Mouse (Mus musculus) layer of hippocampus, adult 18-20 months (tissue): Measurements from ENCODE around the gene Cfap73. TPM values are rescaled to one million over a fixed set of nuclear protein-coding genes. Genes with fewer than 3 reads are reported as not detected.

Experiments used
- DNase-seq, 2 experiments: peaks; one replicate each; pipeline ENCODE4 v3.0.0; 2022; ENCODE audit warnings: low spot score in 2 of 2
- total RNA-seq, 2 experiments: library from RNA; stranded (reverse); gene quantifications; 2 replicates each; pipeline ENCODE4 v1.2.3; 2021

Cfap73 gene
- total RNA-seq, 2 experiments from 2014 or later: 0.61 to 0.82 TPM

DNA sequence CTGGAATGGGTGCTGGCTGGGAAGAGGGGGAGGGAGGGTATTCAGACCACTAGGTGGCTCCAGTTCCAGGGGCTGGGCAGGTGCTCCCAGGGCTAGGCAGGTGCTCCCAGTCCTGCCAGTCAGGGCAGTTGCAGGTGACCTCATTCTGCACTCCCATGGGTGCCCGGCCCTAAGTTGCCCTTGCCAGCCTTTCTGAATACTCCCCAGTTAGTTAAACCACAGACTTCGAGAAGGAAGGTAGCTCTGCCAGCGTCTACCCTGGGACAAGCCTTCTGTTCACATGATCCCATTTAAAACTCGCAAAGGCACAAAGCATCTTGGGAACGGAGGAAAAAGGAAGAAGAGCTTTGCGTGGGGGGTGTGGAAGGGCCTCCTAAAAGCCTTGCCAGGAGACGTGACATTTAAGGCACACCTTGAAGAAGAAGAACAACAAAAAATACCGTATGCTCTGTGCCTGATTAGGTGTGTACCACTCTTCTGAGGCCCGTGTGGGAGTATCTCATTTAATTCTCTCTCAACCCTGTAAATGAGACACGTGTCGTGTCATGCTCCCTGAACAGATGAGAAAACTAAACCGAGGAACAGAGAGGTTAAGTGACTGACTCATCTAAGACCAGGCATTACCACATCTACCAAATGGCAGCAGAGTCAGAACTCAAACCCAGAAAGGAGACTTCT is 13.9 kb upstream of the Cfap73 start:
- DNase-seq: no peak

- no peak for DNase-seq
Measured at GRCm38 (mm10) chr5:120647361-120647760, 13.3 kb upstream of the Cfap73 start.

DNA sequence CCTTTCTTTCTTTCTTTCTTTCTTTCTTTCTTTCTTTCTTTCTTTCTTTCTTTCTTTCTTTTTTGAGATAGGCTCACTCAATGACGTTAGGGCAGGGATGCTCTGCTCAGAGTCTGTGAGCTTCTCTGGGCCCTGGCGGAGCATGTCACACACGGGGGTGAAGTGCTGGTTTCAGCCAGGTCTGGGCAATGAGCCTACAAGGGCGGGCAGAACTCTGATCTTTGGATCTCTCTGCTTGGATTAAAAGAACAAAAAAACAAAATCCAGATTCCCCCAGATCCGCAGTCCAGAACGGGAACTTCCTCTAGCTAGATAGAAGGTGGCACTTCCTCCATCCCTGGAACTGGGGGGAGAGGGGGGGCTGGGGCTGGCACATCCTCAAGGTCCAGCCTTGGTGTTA is 11.8 kb upstream of the Cfap73 start:
- no peak for DNase-seq

- DNase-seq: no peak
Measured at GRCm38 (mm10) chr5:120644227-120644626, 10.2 kb upstream of the Cfap73 start.

GRCm38 (mm10) chr5:120643365-120644085 is 9.5 kb upstream of the Cfap73 start:
- DNase-seq: no peak

- no peak for DNase-seq
Measured at GRCm38 (mm10) chr5:120640094-120640493, 6.1 kb upstream of the Cfap73 start.

GRCm38 (mm10) chr5:120635633-120636032 is 1.6 kb upstream of the Cfap73 start:
- no peak for DNase-seq

DNA sequence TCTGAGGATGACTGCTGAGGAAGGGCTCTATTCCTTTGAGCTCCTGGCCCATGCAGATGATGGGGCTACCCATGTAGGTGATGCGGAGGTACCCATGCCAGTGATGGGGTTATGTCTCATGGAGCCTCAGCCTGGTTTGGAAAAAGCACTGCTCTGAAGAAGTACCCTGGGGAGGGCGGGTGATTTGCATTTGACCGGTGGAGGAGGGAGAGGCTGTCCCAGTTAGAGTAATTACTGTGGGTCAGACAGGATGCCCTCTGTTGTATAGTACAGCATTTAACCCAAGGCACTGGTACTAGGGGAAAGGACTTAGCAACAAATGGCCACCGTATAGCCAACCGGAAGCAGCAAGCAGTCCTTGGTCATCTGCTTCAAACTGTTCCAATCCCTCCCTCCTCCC is 825 bp upstream of the Cfap73 start:
- DNase-seq: no peak

DNA sequence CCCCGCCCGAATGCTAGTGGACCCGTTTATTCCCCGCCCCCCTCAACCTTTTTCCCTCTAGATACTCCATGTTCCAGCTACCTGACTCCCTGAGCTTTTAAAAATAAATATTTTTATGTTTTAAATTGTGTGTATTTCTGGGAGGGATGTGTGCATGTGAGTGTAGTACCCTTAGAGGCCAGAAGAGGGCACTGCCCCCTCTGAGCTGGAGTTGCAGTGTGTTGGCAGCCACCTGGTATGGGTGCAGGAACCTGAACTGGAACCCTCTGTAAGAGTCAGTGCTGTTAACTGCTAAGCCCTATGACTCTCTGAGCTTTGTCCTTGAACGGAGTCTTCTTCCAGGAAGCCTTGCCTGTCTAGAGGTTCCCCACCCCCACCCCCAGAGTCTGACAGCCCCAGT is 2.1 kb downstream of the Cfap73 start:
- no peak for DNase-seq

DNA sequence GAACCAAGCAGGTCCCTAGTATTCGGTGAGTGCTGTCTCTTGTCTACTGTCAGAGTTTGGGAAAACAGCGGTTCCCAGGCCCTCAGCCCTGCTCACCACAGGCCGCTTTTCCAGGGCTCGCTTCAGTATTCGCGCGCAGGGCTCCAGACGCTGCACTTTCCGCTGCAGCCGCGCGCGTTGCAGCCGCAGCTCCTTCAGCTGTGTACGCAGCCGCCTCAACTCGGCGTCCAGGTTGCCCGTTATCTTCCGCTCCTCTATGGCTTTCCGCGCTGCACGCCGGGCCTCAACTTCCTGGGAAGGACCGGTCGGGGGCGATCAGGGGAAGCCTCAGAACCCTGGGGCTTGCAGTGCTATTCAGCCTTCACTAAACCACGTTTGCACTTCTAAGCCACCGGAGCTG is 2.9 kb downstream of the Cfap73 start:
- no peak for DNase-seq

DNA sequence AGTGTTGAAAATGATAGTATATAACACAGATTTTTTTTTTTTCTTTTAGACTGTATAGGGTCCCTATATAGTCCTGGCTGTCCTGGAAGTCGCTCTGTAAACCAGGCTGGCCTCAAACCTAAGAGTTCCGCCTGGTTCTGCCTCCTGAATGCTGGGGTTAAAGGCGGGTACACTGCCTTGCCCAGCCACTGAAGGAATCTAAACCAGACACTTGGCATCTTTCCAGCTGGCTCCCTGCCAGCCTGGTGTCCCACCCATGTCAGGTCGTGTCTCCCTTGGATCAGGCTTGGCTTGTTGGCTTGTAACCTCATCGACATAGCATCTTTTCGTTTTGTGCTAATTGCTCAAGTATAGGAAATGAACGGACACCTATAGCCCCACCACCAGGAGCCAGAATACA is 5.4 kb downstream of the Cfap73 start:
- DNase-seq: no peak

- no peak for DNase-seq
Measured at GRCm38 (mm10) chr5:120627515-120628300, 6.3 kb downstream of the Cfap73 start.

GRCm38 (mm10) chr5:120626399-120626798 is 7.6 kb downstream of the Cfap73 start:
- DNase-seq: no peak

- DNase-seq: no peak
Measured at GRCm38 (mm10) chr5:120624427-120624826, 9.6 kb downstream of the Cfap73 start.

- no peak for DNase-seq
Measured at GRCm38 (mm10) chr5:120622198-120622851, 11.7 kb downstream of the Cfap73 start.

DNA sequence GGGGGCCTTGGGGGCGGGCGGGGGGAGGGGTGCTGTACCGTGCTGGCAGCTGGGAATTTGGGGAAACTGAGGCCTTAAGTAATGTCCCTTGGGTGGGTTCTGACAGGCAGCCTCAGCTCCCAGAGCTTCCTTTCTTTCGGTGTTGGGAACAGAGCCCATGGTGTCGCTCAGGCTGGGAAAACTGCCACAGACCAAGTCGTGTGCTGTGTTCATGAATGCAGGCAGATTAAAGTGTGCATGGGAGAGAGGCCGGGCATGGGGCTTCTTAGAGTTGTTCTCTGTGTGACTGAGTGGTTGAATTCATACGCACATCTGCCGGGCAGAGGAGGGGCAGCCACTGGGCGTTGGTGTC is 12.2 kb downstream of the Cfap73 start:
- peak in 1 of 2 experiments; percentile 64 for DNase-seq

DNA sequence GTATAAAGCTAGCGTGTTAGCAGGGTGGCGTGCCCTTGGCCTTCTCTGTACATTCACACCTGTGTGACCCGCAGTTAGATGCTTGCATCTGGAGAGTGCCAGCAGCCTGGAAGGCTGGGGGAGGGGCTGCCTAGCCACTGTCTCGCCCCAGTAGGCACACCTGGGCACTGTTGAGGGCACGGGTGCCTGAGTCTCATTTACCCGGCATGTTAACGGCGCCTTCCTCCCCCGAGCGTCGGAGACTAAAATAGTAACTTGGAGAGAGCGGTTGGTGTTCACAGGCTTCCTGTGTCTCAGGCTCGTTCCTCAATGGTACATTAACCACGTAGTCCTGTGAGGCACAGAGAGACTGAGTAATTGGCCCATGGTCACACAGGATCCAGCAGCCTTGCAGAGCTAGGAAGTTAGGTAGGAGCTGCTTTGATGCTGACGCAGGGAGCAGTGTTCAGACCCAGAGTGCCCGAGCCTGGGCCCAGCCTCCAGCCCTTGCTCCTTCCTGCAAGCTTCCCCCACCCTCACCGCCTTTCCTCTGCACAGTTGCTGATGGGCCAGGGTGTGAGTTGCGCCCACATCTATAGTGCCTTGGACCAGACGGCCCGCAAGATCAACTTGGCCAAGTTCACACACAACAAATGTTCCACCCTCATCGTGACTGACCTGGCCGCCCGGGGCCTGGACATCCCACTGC is 12.8 kb downstream of the Cfap73 start:
- DNase-seq: peak in 1 of 2 experiments; percentile 33

DNA sequence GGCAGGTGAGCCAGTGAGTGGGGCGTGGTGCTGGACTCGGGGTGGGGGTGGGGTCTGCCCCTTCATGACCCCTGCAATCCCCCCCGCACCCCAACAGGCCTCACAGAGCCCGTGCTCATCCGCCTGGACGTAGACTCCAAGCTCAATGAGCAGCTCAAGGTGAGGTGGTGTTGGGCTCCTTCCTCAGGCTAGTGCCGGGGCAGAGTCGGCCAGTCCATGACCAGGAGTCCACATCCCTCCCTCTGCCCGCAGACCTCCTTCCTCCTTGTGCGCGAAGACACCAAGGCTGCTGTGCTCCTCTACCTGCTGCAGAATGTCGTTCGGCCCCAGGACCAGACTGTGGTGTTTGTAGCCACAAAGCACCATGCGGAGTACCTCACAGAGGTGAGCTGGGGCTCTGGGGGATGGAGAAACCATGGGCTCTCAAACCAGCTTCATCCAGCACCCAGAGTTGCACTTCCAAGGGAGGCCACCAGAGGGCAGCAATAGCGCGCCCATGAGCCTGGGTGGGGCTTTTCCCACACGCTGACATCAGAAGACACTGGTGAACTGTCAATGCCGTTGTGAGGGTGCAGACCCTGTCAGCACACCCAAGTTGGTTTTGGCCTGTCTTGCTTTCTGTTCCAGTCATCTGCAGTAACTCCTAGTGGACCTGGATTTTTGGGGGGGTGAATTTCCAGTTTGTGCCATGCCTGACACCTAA is 13.5 kb downstream of the Cfap73 start:
- DNase-seq: peak; percentile 84 to 93

DNA sequence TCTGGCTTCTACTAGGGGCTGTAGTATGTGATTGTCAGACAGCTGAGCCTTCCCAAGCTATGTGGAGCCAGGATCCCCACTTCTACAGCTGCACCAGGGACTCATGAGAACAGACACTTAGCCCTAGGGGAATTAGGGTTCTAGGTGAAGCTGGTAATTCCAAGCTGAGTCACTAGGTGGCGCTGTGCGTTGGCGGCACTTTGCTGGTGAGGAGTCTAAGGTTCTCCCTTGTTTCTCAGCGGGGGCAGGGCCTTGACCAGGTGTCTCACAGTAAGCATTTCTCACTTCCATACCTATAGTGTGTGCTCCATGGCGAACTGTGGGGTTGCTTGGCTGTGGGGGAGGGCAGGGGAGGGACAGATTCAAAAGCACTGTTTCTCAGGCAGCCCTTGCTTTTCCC is 14.8 kb downstream of the Cfap73 start:
- peak in 1 of 2 experiments; percentile 76 for DNase-seq

DNA sequence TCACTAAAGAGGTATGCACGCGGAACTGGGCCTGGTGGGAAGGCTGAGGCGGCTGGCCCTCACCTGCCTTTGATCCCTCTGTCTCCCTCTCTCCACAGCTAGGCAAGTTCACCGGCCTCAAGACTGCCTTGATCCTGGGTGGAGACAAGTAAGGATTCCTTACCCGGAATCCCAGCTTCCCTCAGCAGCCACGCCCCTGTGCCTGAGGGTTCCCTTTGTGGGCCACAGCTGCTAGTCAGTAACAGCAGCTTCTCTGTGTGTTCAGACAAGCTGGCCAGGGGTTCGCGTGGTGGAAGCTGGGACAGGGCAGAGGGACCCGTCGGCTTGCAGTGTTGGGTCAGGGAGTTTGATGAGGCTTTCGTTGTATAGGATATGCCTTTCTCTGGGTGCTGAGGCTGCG is 15.3 kb downstream of the Cfap73 start:
- DNase-seq: no peak
